Mouse (Mus musculus): ENCODE measurements around the gene Foxl1.

DNA sequence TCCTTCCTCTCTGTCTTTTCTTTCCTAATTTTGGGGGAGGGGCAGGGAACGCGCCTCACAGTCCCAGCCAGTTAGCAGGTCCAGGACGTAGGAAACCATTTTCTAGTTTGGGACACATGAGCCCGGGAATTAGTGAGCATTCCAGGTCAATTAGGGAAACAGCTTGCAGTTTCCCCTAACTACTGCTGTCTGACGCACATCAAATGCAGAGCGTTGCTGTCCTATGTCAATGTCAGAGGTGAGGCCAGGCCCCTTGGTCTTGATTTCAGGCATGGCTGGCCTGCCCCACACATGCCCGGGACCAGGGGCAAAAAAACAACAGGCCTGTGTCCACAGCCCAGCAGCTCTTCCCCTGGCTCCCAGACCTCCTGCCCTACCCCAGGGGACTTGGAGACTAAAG lies 42.4 kb downstream of the Foxl1 start:
- TF ChIP-seq EP300 (IDR thresholded peaks at IDR 0.05) = no peak
- no peak for TF ChIP-seq CTCF (IDR thresholded peaks at IDR 0.05)
